Comparison of ENCODE assay signal across 8 mouse cellular contexts in the genomic region with DNA sequence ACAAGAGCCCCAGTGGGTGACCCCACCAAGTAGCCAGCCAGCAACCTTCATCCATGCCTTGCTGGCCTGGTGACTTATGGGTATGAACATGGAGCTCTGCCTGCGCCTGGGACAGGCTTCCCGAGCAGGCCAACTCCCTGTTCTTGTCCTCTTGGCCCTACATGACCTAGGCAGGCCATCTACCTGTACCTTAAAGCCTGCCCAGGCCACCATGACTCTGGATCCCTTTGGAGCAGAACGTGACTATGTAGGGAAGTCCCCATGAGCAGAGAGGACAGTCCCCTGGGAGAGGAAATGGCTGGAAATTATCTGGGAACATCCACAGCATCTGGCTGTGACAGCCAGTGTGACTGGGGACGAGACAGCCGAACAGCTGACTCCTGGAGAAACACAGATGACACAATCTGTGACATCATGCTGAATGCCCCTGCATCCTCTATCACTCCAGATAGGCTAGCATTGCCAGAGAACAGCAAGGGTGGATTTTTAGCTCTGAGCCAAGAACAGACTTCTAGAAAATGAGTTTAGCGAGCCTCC. TPM values are rescaled to one million over a fixed set of nuclear protein-coding genes. Genes with fewer than 3 reads are reported as not detected.
DNase-seq lines count a peak whose midpoint lies in the region; ATAC-seq lines count a peak whose summit lies in the region.

No protein-coding gene starts in this region.

- no peak overlapping the region for H3K4me2 ChIP-seq in hindbrain, embryonic 11.5 days (replicated peaks; ENCODE audit: low read depth, low read length)
- peak overlapping the region; percentile 25; the same call in 1 of the 2 replicates for H3K4me2 ChIP-seq in neural tube, embryonic 12.5 days (replicated peaks)

- H3K4me3 ChIP-seq in hindbrain, embryonic 10.5 days, result no peak overlapping the region
- no peak overlapping the region for H3K4me3 ChIP-seq in hindbrain, embryonic 11.5 days (ENCODE audit: low read depth, low read length)
- H3K4me3 ChIP-seq in neural tube, embryonic 12.5 days, result no peak overlapping the region

- ATAC-seq in hindbrain, embryonic 11.5 days (ENCODE audit: low FRiP score), result no peak
- ATAC-seq in neural tube, embryonic 12.5 days (ENCODE audit: low FRiP score, low read depth), result peak; percentile 54; the same call in 1 of the 2 replicates

- no peaks in the 10 kb centered on the region for H3K27me3 ChIP-seq in hindbrain, embryonic 10.5 days (ENCODE audit: insufficient read depth, poor library complexity, severe bottlenecking)
- no peaks in the 10 kb centered on the region for H3K27me3 ChIP-seq in hindbrain, embryonic 11.5 days (ENCODE audit: control insufficient read depth, insufficient read depth, low read length)
- H3K27me3 ChIP-seq in neural tube, embryonic 12.5 days (replicated peaks), result no peaks in the 10 kb centered on the region

- DNase-seq in hindbrain, embryonic 10.5 days (ENCODE audit: low spot score), result no peak
- DNase-seq in hindbrain, embryonic 11.5 days (ENCODE audit: low spot score), result no peak
- peak; percentile 39 for DNase-seq in right cerebral cortex, postnatal 25 days
- no peak for DNase-seq in right cerebral cortex, postnatal 4 days
- peak; percentile 46 for DNase-seq in heart, postnatal 25 days (ENCODE audit: low spot score)
- no peak for DNase-seq in ovary, postnatal 10 days (ENCODE audit: low spot score)
- no peak for DNase-seq in lung, postnatal 4 days

- H3K4me1 ChIP-seq in hindbrain, embryonic 10.5 days (replicated peaks), result peaks cover 30% of the 10 kb centered on the region
- H3K4me1 ChIP-seq in hindbrain, embryonic 11.5 days (replicated peaks; ENCODE audit: control insufficient read depth, insufficient read depth, low read length), result no peaks in the 10 kb centered on the region
- H3K4me1 ChIP-seq in neural tube, embryonic 12.5 days, result peaks cover 16% of the 10 kb centered on the region

- no peak overlapping the region for H3K9ac ChIP-seq in hindbrain, embryonic 11.5 days (ENCODE audit: low read depth, low read length)
- no peak overlapping the region for H3K9ac ChIP-seq in neural tube, embryonic 12.5 days

- H3K9me3 ChIP-seq in hindbrain, embryonic 10.5 days, result no peaks in the 10 kb centered on the region
- H3K9me3 ChIP-seq in hindbrain, embryonic 11.5 days (ENCODE audit: control insufficient read depth, low read length), result no peaks in the 10 kb centered on the region
- no peaks in the 10 kb centered on the region for H3K9me3 ChIP-seq in neural tube, embryonic 12.5 days

- H3K27ac ChIP-seq in hindbrain, embryonic 10.5 days, result peak overlapping the region; percentile 69
- no peak overlapping the region for H3K27ac ChIP-seq in hindbrain, embryonic 11.5 days (ENCODE audit: low read depth, low read length)
- H3K27ac ChIP-seq in neural tube, embryonic 12.5 days, result no peak overlapping the region

- no peaks in the 10 kb centered on the region for H3K36me3 ChIP-seq in hindbrain, embryonic 10.5 days
- no peaks in the 10 kb centered on the region for H3K36me3 ChIP-seq in hindbrain, embryonic 11.5 days (ENCODE audit: control insufficient read depth, insufficient read depth, low read length)
- H3K36me3 ChIP-seq in neural tube, embryonic 12.5 days, result no peaks in the 10 kb centered on the region

- WGBS in hindbrain, embryonic 10.5 days, result 58% methylated on average over 6 of the region's 6 CpGs
- 60% methylated on average over 6 of the region's 6 CpGs for WGBS in hindbrain, embryonic 11.5 days
- 64% methylated on average over 6 of the region's 6 CpGs for WGBS in neural tube, embryonic 12.5 days

- intact Hi-C loops in heart, postnatal 25 days (cut with DNase I), result no loop called here

RNA-seq across cellular contexts. Expression of a gene that starts 15.7 kb away (rescaled TPM):
- 5.9 and 7.5 TPM in 2 replicates for polyA plus RNA-seq in hindbrain, embryonic 10.5 days (2016; fragmentation: Nextera tagmentation; extraction: Ambion mirVana)
- 3.9 and 5.2 TPM in 2 replicates for polyA plus RNA-seq in hindbrain, embryonic 11.5 days (2014; fragmentation: Nextera tagmentation; extraction: Ambion mirVana)
- total RNA-seq in heart, postnatal 25 days (2021), result 10 to 100 TPM; 61.6 to 70.0 TPM
- 8.5 and 9.9 TPM in 2 replicates for polyA plus RNA-seq in neural tube, embryonic 12.5 days (2016; fragmentation: Nextera tagmentation; extraction: Ambion mirVana)

Comparison
In these comparisons a context has a peak if more than half of its experiments do, and no peak if none do; other contexts are left out.
1. DNase-seq: peak in right cerebral cortex, postnatal 25 days (single experiment) and heart, postnatal 25 days (single experiment); none in hindbrain, embryonic 10.5 days (single experiment), hindbrain, embryonic 11.5 days (single experiment), right cerebral cortex, postnatal 4 days (single experiment), ovary, postnatal 10 days (single experiment) and lung, postnatal 4 days (0 of 2).